Mouse (Mus musculus) ovary, postnatal 10 days (tissue): ENCODE data around the gene Syne1.

Source experiments
- DNase-seq: peaks from one replicate; pipeline ENCODE4 v3.0.0; 2022; ENCODE audit warnings: low spot score

Gene Syne1

GRCm38 (mm10) chr10:5197356-5197755 is 353.9 kb downstream of the Syne1 start:
- DNase-seq = no peak

GRCm38 (mm10) chr10:5196267-5196666 is 355.0 kb downstream of the Syne1 start:
- DNase-seq = no peak

GRCm38 (mm10) chr10:5195288-5195687 is 356.0 kb downstream of the Syne1 start:
- no peak for DNase-seq

- DNase-seq = peak; percentile 24
These were observed 356.5 kb downstream of the Syne1 start for GRCm38 (mm10) chr10:5194671-5195234.

- DNase-seq = peak; percentile 6
These were observed 357.1 kb downstream of the Syne1 start for GRCm38 (mm10) chr10:5194081-5194670.

DNA sequence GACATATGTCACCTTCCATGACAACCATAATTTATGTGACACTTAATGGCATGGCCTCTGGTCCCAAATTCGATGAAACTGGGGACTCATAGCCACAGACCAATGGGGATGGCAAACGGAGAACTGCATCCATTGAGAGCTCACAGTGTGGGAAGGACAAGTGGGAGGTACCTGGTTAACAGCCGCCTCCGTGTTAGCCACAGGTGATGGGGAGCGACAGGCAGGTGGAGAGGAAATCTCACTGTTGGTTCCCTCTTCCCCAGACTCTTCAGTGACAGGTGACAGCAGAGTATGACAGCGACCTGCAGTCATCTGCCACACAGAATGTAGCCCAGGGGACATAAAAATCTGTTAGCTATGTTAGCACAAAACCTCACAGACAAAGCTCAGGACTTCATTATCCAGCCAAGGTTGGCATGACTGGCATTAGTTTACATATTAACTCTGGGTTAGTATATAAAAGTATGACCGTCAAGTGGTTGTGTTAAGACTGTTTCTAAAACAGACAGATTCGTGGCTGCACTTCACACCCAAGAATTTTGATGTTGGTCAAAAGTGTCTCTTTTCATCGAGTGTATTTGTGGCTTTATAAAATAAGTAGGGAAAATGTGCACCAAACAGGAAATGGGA is 358.3 kb downstream of the Syne1 start:
- DNase-seq = no peak

- no peak for DNase-seq
These were observed 360.5 kb downstream of the Syne1 start for GRCm38 (mm10) chr10:5190756-5191155.

- DNase-seq = no peak
These were observed 362.4 kb downstream of the Syne1 start for GRCm38 (mm10) chr10:5188890-5189289.

- DNase-seq = no peak
These were observed 365.9 kb downstream of the Syne1 start for GRCm38 (mm10) chr10:5185156-5186083.

DNA sequence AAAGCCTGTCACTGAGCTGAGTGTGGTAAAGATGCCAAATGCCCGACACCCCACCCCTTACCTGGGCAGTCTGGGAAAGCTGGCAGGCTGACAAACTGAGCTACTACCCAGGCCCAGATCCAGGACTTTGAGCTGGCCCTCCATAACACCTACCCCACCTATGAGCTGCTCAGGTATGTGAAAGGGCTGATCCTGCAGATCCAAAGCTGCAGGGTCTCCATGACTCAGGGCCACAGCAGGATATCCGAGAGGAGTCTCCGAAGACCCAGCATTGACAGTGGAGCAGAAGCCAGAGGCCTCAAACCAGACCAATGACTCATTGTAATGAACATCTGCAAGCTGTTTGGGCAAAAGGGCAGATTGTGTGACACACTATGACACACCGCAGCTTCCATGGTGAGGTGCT is 369.5 kb downstream of the Syne1 start:
- DNase-seq = no peak

- no peak for DNase-seq
These were observed 371.4 kb downstream of the Syne1 start for GRCm38 (mm10) chr10:5179891-5180290.

- no peak for DNase-seq
These were observed 373.8 kb downstream of the Syne1 start for GRCm38 (mm10) chr10:5177446-5178015.

DNA sequence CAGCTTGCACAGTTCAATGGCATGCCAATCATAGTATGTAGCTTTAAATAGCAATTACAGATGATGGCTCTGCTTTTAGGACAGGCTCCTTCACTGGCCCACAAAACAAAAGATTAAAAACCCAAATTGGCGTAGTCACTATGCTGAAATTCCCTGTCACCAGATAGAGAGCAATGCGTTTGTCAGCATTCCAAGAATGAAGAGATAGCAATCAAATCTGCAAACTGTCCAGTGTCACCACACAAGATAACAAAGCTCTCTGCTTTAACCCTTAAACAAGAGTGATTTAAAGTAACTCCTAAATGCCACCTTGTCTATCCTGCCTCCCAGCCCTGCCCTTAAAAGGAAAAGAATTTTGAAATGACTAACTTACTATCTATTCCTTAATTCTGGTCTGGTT is 374.9 kb downstream of the Syne1 start:
- DNase-seq = no peak

DNA sequence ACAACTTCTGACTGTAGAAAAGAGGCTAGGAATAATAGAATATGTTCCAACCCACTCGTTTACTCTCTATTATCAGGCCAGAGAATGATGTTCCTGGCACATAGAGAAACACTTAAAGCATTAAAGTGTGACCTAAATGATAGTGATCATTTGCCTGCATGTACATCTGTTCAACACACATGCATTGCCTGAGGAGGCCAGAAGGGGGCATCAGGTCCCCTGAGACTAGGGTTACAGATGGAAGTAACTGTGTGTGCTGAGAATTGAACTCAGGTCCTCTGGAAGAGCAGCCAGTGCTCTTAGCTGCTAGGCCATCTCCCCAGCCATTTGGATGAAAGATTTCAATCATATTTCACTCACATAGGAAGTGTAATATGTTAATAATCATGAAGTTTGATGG is 380.9 kb downstream of the Syne1 start:
- DNase-seq = no peak

DNA sequence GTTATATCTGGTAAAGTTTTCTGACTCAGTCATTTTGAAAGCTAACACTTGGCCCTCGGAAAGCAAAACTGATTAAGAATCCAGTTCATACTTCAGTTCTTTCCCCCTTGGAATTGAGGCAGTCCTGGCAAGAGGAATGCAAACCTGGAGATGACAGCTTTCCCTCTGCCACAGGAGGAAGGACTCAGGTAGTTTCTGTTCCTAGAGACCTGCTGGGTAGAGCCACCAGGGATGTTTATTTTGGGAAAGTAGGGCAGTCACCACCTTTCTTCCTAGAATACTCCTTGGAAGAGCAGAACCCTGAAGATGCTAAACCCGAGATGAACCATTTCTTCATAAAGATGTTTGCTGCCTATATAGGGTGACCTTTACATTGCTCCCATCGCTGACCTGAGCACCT is 383.8 kb downstream of the Syne1 start:
- no peak for DNase-seq

GRCm38 (mm10) chr10:5165439-5165838 is 385.8 kb downstream of the Syne1 start:
- DNase-seq = no peak

GRCm38 (mm10) chr10:5163770-5164169 is 387.5 kb downstream of the Syne1 start:
- DNase-seq = no peak

DNA sequence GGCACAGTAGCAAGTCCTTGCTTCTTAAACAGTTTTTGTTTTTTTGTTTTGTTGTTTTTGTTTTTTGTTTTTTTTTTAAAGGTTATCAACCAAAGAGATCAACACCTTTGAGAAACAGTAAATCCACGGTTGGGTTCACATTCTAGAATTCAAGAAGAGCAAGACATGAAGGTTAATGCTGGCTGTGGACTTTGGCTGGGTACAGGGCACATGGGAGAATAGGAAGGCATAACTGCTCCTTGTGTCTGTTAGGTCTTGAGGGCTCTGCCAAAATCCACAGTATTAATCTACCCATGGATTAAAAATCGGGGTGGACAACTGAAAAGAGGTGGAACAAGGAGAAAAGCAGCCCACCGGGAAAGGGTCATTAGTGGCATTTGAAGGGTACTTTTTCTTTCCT is 388.0 kb downstream of the Syne1 start:
- no peak for DNase-seq

DNA sequence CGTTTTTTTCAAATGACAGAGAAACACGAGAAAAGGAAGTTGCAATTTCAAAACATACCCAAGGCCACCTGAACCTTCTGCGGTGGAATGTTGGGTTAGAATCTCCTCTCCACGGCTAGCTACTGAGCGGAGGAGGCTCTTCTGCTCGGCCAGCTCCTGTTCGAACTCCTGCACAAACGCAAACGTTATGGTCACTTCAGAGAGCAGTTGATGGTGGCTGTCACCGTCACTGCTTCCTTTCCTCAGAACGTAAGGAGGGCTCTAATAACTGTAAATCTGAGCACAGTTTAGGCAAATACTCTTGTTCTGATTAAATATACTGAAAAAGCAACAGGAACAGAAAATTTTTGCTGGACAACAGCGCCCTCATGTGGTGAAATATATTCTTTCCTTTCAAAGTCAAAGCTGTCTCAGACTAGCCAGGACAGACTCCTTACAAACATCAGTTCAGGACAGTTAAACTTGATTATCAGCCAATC is 389.8 kb downstream of the Syne1 start:
- peak; percentile 40 for DNase-seq

- DNase-seq = no peak
These were observed 391.6 kb downstream of the Syne1 start for GRCm38 (mm10) chr10:5159679-5160078.

- DNase-seq = no peak
These were observed 398.2 kb downstream of the Syne1 start for GRCm38 (mm10) chr10:5153047-5153446.

DNA sequence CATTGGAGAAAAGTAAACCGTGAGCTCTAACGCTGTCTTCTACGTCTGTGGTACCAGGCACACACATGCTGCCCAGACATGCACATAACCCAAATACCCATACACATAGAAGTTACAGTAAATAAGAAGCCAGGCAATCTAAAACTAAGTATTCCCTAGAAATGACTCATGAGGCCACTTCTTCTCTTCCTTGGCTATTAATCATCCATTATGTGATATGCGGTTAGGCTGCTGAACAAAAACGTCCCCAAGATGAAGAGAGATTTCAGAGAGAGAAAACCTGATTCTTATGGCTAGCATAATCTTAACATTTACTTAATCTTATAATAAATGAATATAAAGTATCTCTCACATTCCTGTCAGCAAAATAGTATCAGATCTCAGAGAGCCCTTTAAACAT is 409.8 kb downstream of the Syne1 start:
- DNase-seq = no peak
